Mouse (Mus musculus) MEL (cell line): ENCODE results near the gene Lrrc49. TPM values are rescaled to one million over a fixed set of nuclear protein-coding genes. Genes with fewer than 3 reads are reported as not detected.

Source experiments
- DNase-seq: peaks from one replicate; pipeline ENCODE4 v3.0.0; 2011; ENCODE audit warnings: low read depth, low spot score
- H3K27ac ChIP-seq: 2 replicates; pipeline ENCODE4 v1.5.1; 2012; ENCODE audit warnings: low read depth, mild to moderate bottlenecking, control low read depth, low read length, moderate library complexity; ENCODE audit not compliant: control insufficient read depth
- H3K27me3 ChIP-seq, 2 experiments: fragments of 150-350 bp in 1 of 2; sonication (generic) in 1 of 2; 2 replicates each; pipeline ENCODE4 v1.6.1; 2012; ENCODE audit warnings: low read length in 2 of 2, mild to moderate bottlenecking in 2 of 2, improper control_type of control experiment in 1 of 2, moderate library complexity in 1 of 2; ENCODE audit not compliant: insufficient read depth in 2 of 2, control insufficient read depth in 1 of 2
- H3K36me3 ChIP-seq, 2 experiments: 2 replicates each; pipeline ENCODE4 v1.6.1; 2012 to 2014; ENCODE audit warnings: low read length in 2 of 2, improper control_type of control experiment in 1 of 2, inconsistent platforms in 1 of 2, mild to moderate bottlenecking in 1 of 2; ENCODE audit not compliant: insufficient read depth in 2 of 2, control insufficient read depth in 1 of 2
- H3K4me1 ChIP-seq, 2 experiments: fragments of 150-350 bp in 1 of 2; sonication (generic) in 1 of 2; 2 replicates each; pipeline ENCODE4 v1.6.1; 2012; ENCODE audit warnings: low read length in 2 of 2, improper control_type of control experiment in 1 of 2, mild to moderate bottlenecking in 1 of 2; ENCODE audit not compliant: insufficient read depth in 2 of 2, control insufficient read depth in 1 of 2
- H3K4me3 ChIP-seq, 2 experiments: fragments of 150-350 bp in 1 of 2; sonication (generic) in 1 of 2; 2 replicates each; pipeline ENCODE4 v1.5.1; 2012; ENCODE audit warnings: low read depth in 2 of 2, low read length in 2 of 2, mild to moderate bottlenecking in 2 of 2, moderate library complexity in 2 of 2, control low read depth in 1 of 2, improper control_type of control experiment in 1 of 2; ENCODE audit not compliant: control insufficient read depth in 1 of 2, insufficient read depth in 1 of 2
- H3K79me2 ChIP-seq: 2 replicates; pipeline ENCODE4 v1.6.1; 2012; ENCODE audit warnings: mild to moderate bottlenecking, low read length, moderate library complexity; ENCODE audit not compliant: control insufficient read depth, poor library complexity, insufficient read depth
- H3K9ac ChIP-seq: 2 replicates; pipeline ENCODE4 v1.6.1; 2012; ENCODE audit warnings: low read depth, mild to moderate bottlenecking, control low read depth, low read length, moderate library complexity; ENCODE audit not compliant: control insufficient read depth, poor library complexity, severe bottlenecking
- H3K9me3 ChIP-seq: fragments of 150-350 bp; sonication (generic); replicated peaks from 2 replicates; pipeline ENCODE4 v1.6.1; 2012; ENCODE audit warnings: mild to moderate bottlenecking, low read length, improper control_type of control experiment, moderate library complexity; ENCODE audit not compliant: insufficient read depth
- BHLHE40 ChIP-seq: IDR thresholded peaks from 2 replicates; pipeline ENCODE4 v1.6.1; 2012; ENCODE audit warnings: low read depth, mild to moderate bottlenecking, inconsistent platforms, low read length, improper control_type of control experiment, borderline replicate concordance
- CTCF ChIP-seq, 3 experiments: IDR thresholded peaks in 2 of 3; conservative IDR thresholded peaks in 1 of 3; 2 replicates each; pipeline ENCODE4 v1.5.1; 2011 to 2012; ENCODE audit warnings: low read length in 3 of 3, low read depth in 2 of 3, mild to moderate bottlenecking in 2 of 3, improper control_type of control experiment in 1 of 3, inconsistent platforms in 1 of 3, mixed read lengths in 1 of 3, moderate library complexity in 1 of 3; ENCODE audit not compliant: control insufficient read depth in 1 of 3, insufficient read depth in 1 of 3, poor library complexity in 1 of 3, severe bottlenecking in 1 of 3
- E2F4 ChIP-seq: IDR thresholded peaks from 2 replicates; pipeline ENCODE4 v1.6.1; 2011; ENCODE audit warnings: low read depth, low read length, improper control_type of control experiment, borderline replicate concordance
- ELF1 ChIP-seq: IDR thresholded peaks from 2 replicates; pipeline ENCODE4 v1.6.1; 2014; ENCODE audit warnings: low read depth, mild to moderate bottlenecking, inconsistent platforms, low read length, improper control_type of control experiment, moderate library complexity
- EP300 ChIP-seq, 2 experiments: IDR thresholded peaks; 2 replicates each; pipeline ENCODE4 v1.6.1; 2011; ENCODE audit warnings: improper control_type of control experiment in 2 of 2, low read length in 2 of 2, low read depth in 1 of 2, mild to moderate bottlenecking in 1 of 2
- ETS1 ChIP-seq: IDR thresholded peaks from 2 replicates; pipeline ENCODE4 v1.6.1; 2012; ENCODE audit warnings: low read depth, mild to moderate bottlenecking, inconsistent platforms, low read length, improper control_type of control experiment, moderate library complexity
- GABPA ChIP-seq: IDR thresholded peaks from 2 replicates; pipeline ENCODE4 v1.6.1; 2012; ENCODE audit warnings: low read depth, mild to moderate bottlenecking, inconsistent platforms, low read length, improper control_type of control experiment, moderate library complexity
- KAT2A ChIP-seq: conservative IDR thresholded peaks from 2 replicates; pipeline ENCODE4 v1.6.1; 2012; ENCODE audit warnings: low read depth, low read length, improper control_type of control experiment, inconsistent platforms
- MAX ChIP-seq: IDR thresholded peaks from 2 replicates; pipeline ENCODE4 v1.6.1; 2011; ENCODE audit warnings: low read length, improper control_type of control experiment
- MEF2A ChIP-seq: IDR thresholded peaks from 2 replicates; pipeline ENCODE4 v1.6.1; 2014; ENCODE audit warnings: low read depth, mild to moderate bottlenecking, inconsistent platforms, low read length, improper control_type of control experiment; ENCODE audit not compliant: poor library complexity, insufficient replicate concordance, severe bottlenecking; ENCODE audit errors: extremely low read depth
- MXI1 ChIP-seq: IDR thresholded peaks from 2 replicates; pipeline ENCODE4 v1.6.1; 2011; ENCODE audit warnings: mild to moderate bottlenecking, low read depth, low read length, improper control_type of control experiment
- NRF1 ChIP-seq: IDR thresholded peaks from 2 replicates; pipeline ENCODE4 v1.6.1; 2014; ENCODE audit warnings: low read depth, mild to moderate bottlenecking, inconsistent platforms, low read length, improper control_type of control experiment, moderate library complexity; ENCODE audit not compliant: poor library complexity, insufficient read depth, severe bottlenecking
- POLR2AphosphoS2 ChIP-seq: IDR thresholded peaks from 2 replicates; pipeline ENCODE4 v1.6.1; 2011; ENCODE audit warnings: low read length, improper control_type of control experiment
- TBP ChIP-seq: IDR thresholded peaks from 2 replicates; pipeline ENCODE4 v1.8.0; 2011; ENCODE audit warnings: low read depth, low read length, improper control_type of control experiment
- TCF12 ChIP-seq: IDR thresholded peaks from 2 replicates; pipeline ENCODE4 v1.6.1; 2014; ENCODE audit warnings: low read depth, mild to moderate bottlenecking, inconsistent platforms, low read length, improper control_type of control experiment, moderate library complexity
- UBTF ChIP-seq: IDR thresholded peaks from 2 replicates; pipeline ENCODE4 v1.6.1; 2012; ENCODE audit warnings: low read depth, mild to moderate bottlenecking, inconsistent platforms, low read length, improper control_type of control experiment, moderate library complexity, borderline replicate concordance; ENCODE audit not compliant: insufficient read depth
- USF1 ChIP-seq: IDR thresholded peaks from 2 replicates; pipeline ENCODE4 v1.6.1; 2014; ENCODE audit warnings: low read depth, mild to moderate bottlenecking, inconsistent platforms, low read length, improper control_type of control experiment, moderate library complexity
- USF2 ChIP-seq, 2 experiments: IDR thresholded peaks; 2 replicates each; pipeline ENCODE4 v1.6.1; 2011 to 2012; ENCODE audit warnings: improper control_type of control experiment in 2 of 2, low read length in 2 of 2, borderline replicate concordance in 1 of 2, inconsistent platforms in 1 of 2, low read depth in 1 of 2, mild to moderate bottlenecking in 1 of 2; ENCODE audit not compliant: insufficient read depth in 1 of 2
- ZNF384 ChIP-seq: IDR thresholded peaks from 2 replicates; pipeline ENCODE4 v1.6.1; 2012; ENCODE audit warnings: low read depth, mild to moderate bottlenecking, inconsistent platforms, low read length, improper control_type of control experiment
- polyA plus RNA-seq, 2 experiments: library from polyadenylated mRNA; stranded (reverse) in 1 of 2; unstranded in 1 of 2; fragments of >175 nt in 1 of 2; fragments of >200 nt in 1 of 2; gene quantifications; 2 replicates each; pipeline versions ENCODE4 v1.2.1 to v1.2.4; 2012; ENCODE audit warnings: low replicate concordance in 2 of 2, low read depth in 1 of 2; ENCODE audit not compliant: insufficient read length in 2 of 2, insufficient read depth in 1 of 2, missing spikeins in 1 of 2
- total RNA-seq: library from RNA; depleted of rRNA; stranded (reverse); fragments of 300-350 nt; gene quantifications from 2 replicates; pipeline ENCODE4 v1.2.3, GENCODE M21; 2012

Gene Lrrc49
- total and polyA plus RNA-seq, 3 experiments = 2.7 to 5.5 TPM; not detected in 1

- Histone ChIP-seq H3K9me3 (no peaks in the 10 kb centered on the region), H3K27ac (no peak overlapping the region), H3K79me2 (no peaks in the 10 kb centered on the region), H3K9ac (no peak overlapping the region), H3K4me1 (no peaks in the 10 kb centered on the region), H3K27me3 (no peaks in the 10 kb centered on the region), H3K4me3 (no peak overlapping the region), H3K36me3 (no peaks in the 10 kb centered on the region)
- TF ChIP-seq TCF12 (no peak), USF2 (IDR thresholded peaks at IDR 0.05; ENCODE audit: borderline replicate concordance in 1 of 2, insufficient read depth in 1 of 2, low read depth in 1 of 2, low read length in 2 of 2) (no peak), ETS1 (no peak), MAX (no peak), MEF2A (no peak)
- DNase-seq = no peak
Observed at GRCm38 (mm10) chr9:60588914-60589313, 99.0 kb downstream of the Lrrc49 start.

- no peaks in the 10 kb centered on the region for H3K27me3 ChIP-seq
- no peak overlapping the region for H3K4me3 ChIP-seq
- H3K79me2 ChIP-seq = no peaks in the 10 kb centered on the region
- no peaks in the 10 kb centered on the region for H3K36me3 ChIP-seq
- no peaks in the 10 kb centered on the region for H3K4me1 ChIP-seq
- no peak overlapping the region for H3K27ac ChIP-seq
- no peak for DNase-seq
- TF ChIP-seq EP300 (IDR thresholded peaks at IDR 0.05; ENCODE audit: low read depth in 1 of 2, low read length in 2 of 2) (no peak), UBTF (no peak)
- H3K9ac ChIP-seq = no peak overlapping the region
- no peaks in the 10 kb centered on the region for H3K9me3 ChIP-seq
Observed at GRCm38 (mm10) chr9:60586920-60587319, 101.0 kb downstream of the Lrrc49 start.

- TF ChIP-seq USF2 (IDR thresholded peaks at IDR 0.05; ENCODE audit: borderline replicate concordance in 1 of 2, insufficient read depth in 1 of 2, low read depth in 1 of 2, low read length in 2 of 2) = no peak
- TF ChIP-seq ZNF384 = no peak
- no peak for TF ChIP-seq KAT2A
- TF ChIP-seq ELF1 = no peak
- TF ChIP-seq BHLHE40 = no peak
- no peak for TF ChIP-seq USF1
- TF ChIP-seq NRF1 = no peak
- TF ChIP-seq GABPA = no peak
- TF ChIP-seq POLR2AphosphoS2 = no peak
- TF ChIP-seq TBP = no peak
- no peak for TF ChIP-seq CTCF (IDR thresholded peaks at IDR 0.05 in 2 of 3, conservative IDR thresholded peaks at IDR 0.05 in 1 of 3; ENCODE audit: control insufficient read depth in 1 of 3, insufficient read depth in 1 of 3, low read depth in 2 of 3, low read length in 3 of 3, poor library complexity in 1 of 3, severe bottlenecking in 1 of 3)
- no peak for TF ChIP-seq E2F4
- no peak for TF ChIP-seq MXI1
- Histone ChIP-seq H3K27me3 (no peaks in the 10 kb centered on the region), H3K4me1 (no peaks in the 10 kb centered on the region), H3K79me2 (no peaks in the 10 kb centered on the region), H3K4me3 (no peak overlapping the region), H3K36me3 (no peaks in the 10 kb centered on the region), H3K9me3 (no peaks in the 10 kb centered on the region), H3K27ac (no peak overlapping the region), H3K9ac (no peak overlapping the region)
- DNase-seq = no peak
Observed at GRCm38 (mm10) chr9:60585206-60585605, 102.8 kb downstream of the Lrrc49 start.
